Mouse (Mus musculus): ENCODE results near the gene Lysmd4. TPM values are rescaled to one million over a fixed set of nuclear protein-coding genes. Genes with fewer than 3 reads are reported as not detected.

The Lysmd4 gene
- polyA plus RNA-seq, 1 experiment, result 2.6 TPM

DNA sequence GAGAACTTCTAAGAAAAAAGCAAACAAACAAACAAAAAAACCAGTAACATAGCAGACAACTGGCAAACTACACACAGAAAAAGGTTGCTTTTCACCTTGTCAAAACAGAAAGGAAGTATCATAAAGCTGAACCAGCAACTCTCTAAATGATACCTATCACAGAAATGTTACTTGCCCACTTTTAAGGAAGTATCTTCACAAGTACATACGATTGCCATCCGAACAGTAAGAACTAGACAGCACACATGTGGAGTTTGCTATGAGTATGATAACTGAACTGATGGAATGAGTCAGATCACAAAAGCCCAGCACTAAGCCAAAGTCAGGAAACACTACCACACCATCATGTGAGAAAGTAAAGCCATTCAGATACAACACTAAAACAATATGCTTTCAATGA, 85.8 kb downstream of the Lysmd4 start:
- TF ChIP-seq CTCF (IDR thresholded peaks at IDR 0.05; ENCODE audit: control insufficient read depth, insufficient read depth, insufficient read length) (no peak), MYOD1 (IDR thresholded peaks at IDR 0.05; ENCODE audit: control insufficient read depth, insufficient read length, low read depth) (no peak), MYOG (IDR thresholded peaks at IDR 0.05; ENCODE audit: control insufficient read depth, extremely low read depth, insufficient read length) (no peak), FOSL1 (IDR thresholded peaks at IDR 0.05; ENCODE audit: insufficient read depth, low read length, poor library complexity, severe bottlenecking) (no peak), MAX (IDR thresholded peaks at IDR 0.05) (no peak), CEBPB (IDR thresholded peaks at IDR 0.05; ENCODE audit: low read depth) (no peak), USF1 (IDR thresholded peaks at IDR 0.05; ENCODE audit: low read depth) (no peak)
- no peak overlapping the region for H3K4me3 ChIP-seq (ENCODE audit: insufficient read depth, poor library complexity, severe bottlenecking)
- H3K36me3 ChIP-seq (ENCODE audit: control insufficient read depth, insufficient read depth), result peaks cover 10% of the 10 kb centered on the region
- H3ac ChIP-seq (ENCODE audit: control insufficient read depth, insufficient read length, low read depth), result no peak overlapping the region
- no peaks in the 10 kb centered on the region for H3K27me3 ChIP-seq (ENCODE audit: control insufficient read depth, insufficient read depth, insufficient read length)
- H3K79me2 ChIP-seq (ENCODE audit: control insufficient read depth, insufficient read depth), result peaks cover 75% of the 10 kb centered on the region
- H3K79me3 ChIP-seq (ENCODE audit: low read depth), result peaks cover 20% of the 10 kb centered on the region

DNA sequence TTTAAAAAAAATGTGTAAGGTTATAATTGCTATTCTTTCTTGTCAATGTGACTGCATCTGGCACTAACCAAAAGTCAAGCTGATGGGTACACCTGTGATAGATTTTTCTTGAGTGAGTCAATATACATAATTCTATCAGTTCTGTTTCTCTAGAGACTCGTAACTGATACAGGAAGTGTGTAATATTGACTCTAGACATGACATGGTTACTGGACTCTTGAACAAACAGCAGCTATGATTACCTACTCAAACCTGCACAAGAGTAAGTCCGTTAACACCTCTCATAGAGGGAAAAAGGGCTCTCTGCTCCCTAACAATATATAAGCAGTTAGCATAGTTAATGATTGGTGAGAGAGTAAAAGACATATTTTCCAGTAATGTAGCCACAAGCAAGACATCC, 87.8 kb downstream of the Lysmd4 start:
- H3K79me3 ChIP-seq (ENCODE audit: low read depth), result peaks cover 20% of the 10 kb centered on the region
- no peak overlapping the region for H3K4me3 ChIP-seq (ENCODE audit: insufficient read depth, poor library complexity, severe bottlenecking)
- TF ChIP-seq CTCF (IDR thresholded peaks at IDR 0.05; ENCODE audit: control insufficient read depth, insufficient read depth, insufficient read length) (no peak), FOSL1 (IDR thresholded peaks at IDR 0.05; ENCODE audit: insufficient read depth, low read length, poor library complexity, severe bottlenecking) (no peak)
- H3K27me3 ChIP-seq (ENCODE audit: control insufficient read depth, insufficient read depth, insufficient read length), result no peaks in the 10 kb centered on the region
- H3K79me2 ChIP-seq (ENCODE audit: control insufficient read depth, insufficient read depth), result peaks cover 69% of the 10 kb centered on the region
- H3ac ChIP-seq (ENCODE audit: control insufficient read depth, insufficient read length, low read depth), result no peak overlapping the region
- H3K36me3 ChIP-seq (ENCODE audit: control insufficient read depth, insufficient read depth), result peaks cover 11% of the 10 kb centered on the region

DNA sequence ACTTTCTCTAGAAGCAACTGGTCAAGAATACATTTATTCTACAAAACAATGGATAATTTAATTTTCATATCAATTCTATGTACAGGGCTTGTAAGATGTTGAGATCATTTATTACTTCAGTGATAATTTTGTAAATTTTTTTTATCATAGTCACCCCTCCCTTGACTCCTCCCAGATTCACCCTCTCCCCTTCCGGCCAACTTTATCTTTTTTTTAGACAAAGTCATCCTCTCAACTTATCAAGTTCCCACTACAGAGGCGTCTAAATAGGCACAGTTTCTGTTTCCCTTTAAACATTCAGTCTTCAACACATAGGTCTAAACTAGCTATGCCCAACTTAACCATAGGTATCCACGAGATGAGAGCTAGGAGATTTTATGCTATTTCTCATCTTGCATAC, 90.9 kb downstream of the Lysmd4 start:
- Histone ChIP-seq H3K27me3 (ENCODE audit: control insufficient read depth, insufficient read depth, insufficient read length) (no peaks in the 10 kb centered on the region), H3K79me3 (ENCODE audit: low read depth) (peaks cover 13% of the 10 kb centered on the region), H3K4me3 (ENCODE audit: insufficient read depth, poor library complexity, severe bottlenecking) (no peak overlapping the region), H3ac (ENCODE audit: control insufficient read depth, insufficient read length, low read depth) (no peak overlapping the region), H3K36me3 (ENCODE audit: control insufficient read depth, insufficient read depth) (peaks cover 19% of the 10 kb centered on the region), H3K79me2 (ENCODE audit: control insufficient read depth, insufficient read depth) (peaks cover 48% of the 10 kb centered on the region)
- no peak for TF ChIP-seq CTCF (IDR thresholded peaks at IDR 0.05; ENCODE audit: control insufficient read depth, insufficient read depth, insufficient read length)
- no peak for TF ChIP-seq FOSL1 (IDR thresholded peaks at IDR 0.05; ENCODE audit: insufficient read depth, low read length, poor library complexity, severe bottlenecking)
- no peak for TF ChIP-seq MYOG (IDR thresholded peaks at IDR 0.05; ENCODE audit: control insufficient read depth, extremely low read depth, insufficient read length)
- TF ChIP-seq USF1 (IDR thresholded peaks at IDR 0.05; ENCODE audit: low read depth), result no peak
- no peak for TF ChIP-seq MYOD1 (IDR thresholded peaks at IDR 0.05; ENCODE audit: control insufficient read depth, insufficient read length, low read depth)
- TF ChIP-seq MAX (IDR thresholded peaks at IDR 0.05), result no peak
- no peak for TF ChIP-seq CEBPB (IDR thresholded peaks at IDR 0.05; ENCODE audit: low read depth)

DNA sequence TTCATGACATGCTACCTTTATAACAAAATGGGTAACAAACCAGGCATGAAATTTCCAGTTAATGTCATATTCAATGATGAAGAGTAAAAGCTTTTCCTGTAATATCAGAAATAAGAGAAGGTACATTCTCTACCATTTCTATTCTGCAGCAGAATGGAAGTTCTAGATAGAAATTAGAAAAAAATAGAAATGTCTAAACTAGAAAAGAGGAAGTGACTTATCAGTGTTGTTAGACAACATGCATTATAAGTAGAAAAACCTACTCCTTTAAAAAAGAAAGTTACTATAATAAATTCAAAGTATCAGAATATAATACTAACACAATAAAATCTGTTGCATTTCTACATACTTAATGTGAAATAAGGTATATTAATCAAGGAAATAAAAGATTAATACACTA, 96.4 kb downstream of the Lysmd4 start:
- no peaks in the 10 kb centered on the region for H3K27me3 ChIP-seq (ENCODE audit: control insufficient read depth, insufficient read depth, insufficient read length)
- H3K79me3 ChIP-seq (ENCODE audit: low read depth), result peaks cover 34% of the 10 kb centered on the region
- H3ac ChIP-seq (ENCODE audit: control insufficient read depth, insufficient read length, low read depth), result no peak overlapping the region
- peaks cover 11% of the 10 kb centered on the region for H3K36me3 ChIP-seq (ENCODE audit: control insufficient read depth, insufficient read depth)
- H3K4me3 ChIP-seq (ENCODE audit: insufficient read depth, poor library complexity, severe bottlenecking), result no peak overlapping the region
- TF ChIP-seq USF1 (IDR thresholded peaks at IDR 0.05; ENCODE audit: low read depth), result no peak
- TF ChIP-seq MYOG (IDR thresholded peaks at IDR 0.05; ENCODE audit: control insufficient read depth, extremely low read depth, insufficient read length), result no peak
- TF ChIP-seq CTCF (IDR thresholded peaks at IDR 0.05; ENCODE audit: control insufficient read depth, insufficient read depth, insufficient read length), result no peak
- no peak for TF ChIP-seq CEBPB (IDR thresholded peaks at IDR 0.05; ENCODE audit: low read depth)
- TF ChIP-seq MYOD1 (IDR thresholded peaks at IDR 0.05; ENCODE audit: control insufficient read depth, insufficient read length, low read depth), result no peak
- TF ChIP-seq FOSL1 (IDR thresholded peaks at IDR 0.05; ENCODE audit: insufficient read depth, low read length, poor library complexity, severe bottlenecking), result no peak
- no peak for TF ChIP-seq MAX (IDR thresholded peaks at IDR 0.05)
- peaks cover 57% of the 10 kb centered on the region for H3K79me2 ChIP-seq (ENCODE audit: control insufficient read depth, insufficient read depth)

DNA sequence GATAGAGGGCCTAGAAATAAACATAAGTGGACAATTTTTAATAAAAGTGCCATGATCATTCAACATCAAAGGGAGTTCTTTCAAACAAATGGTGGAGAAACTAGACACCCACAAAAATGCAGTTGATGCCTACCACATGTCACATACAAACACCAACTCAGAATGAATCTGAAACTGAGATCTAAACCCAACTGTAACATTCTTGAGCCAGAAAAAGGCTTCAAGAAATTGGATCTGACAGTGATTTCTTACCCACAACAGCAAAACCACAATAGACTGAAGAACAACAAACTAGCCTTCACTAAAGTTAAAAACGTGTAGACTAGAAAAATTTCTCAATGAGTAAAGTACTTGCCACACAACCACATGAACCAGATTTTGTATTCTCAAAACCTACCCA, 98.0 kb downstream of the Lysmd4 start:
- H3ac ChIP-seq (ENCODE audit: control insufficient read depth, insufficient read length, low read depth), result no peak overlapping the region
- peaks cover 38% of the 10 kb centered on the region for H3K79me3 ChIP-seq (ENCODE audit: low read depth)
- TF ChIP-seq CEBPB (IDR thresholded peaks at IDR 0.05; ENCODE audit: low read depth), result no peak
- no peak for TF ChIP-seq FOSL1 (IDR thresholded peaks at IDR 0.05; ENCODE audit: insufficient read depth, low read length, poor library complexity, severe bottlenecking)
- H3K36me3 ChIP-seq (ENCODE audit: control insufficient read depth, insufficient read depth), result peaks cover 8% of the 10 kb centered on the region
- no peak overlapping the region for H3K4me3 ChIP-seq (ENCODE audit: insufficient read depth, poor library complexity, severe bottlenecking)
- peaks cover 69% of the 10 kb centered on the region for H3K79me2 ChIP-seq (ENCODE audit: control insufficient read depth, insufficient read depth)
- H3K27me3 ChIP-seq (ENCODE audit: control insufficient read depth, insufficient read depth, insufficient read length), result no peaks in the 10 kb centered on the region

DNA sequence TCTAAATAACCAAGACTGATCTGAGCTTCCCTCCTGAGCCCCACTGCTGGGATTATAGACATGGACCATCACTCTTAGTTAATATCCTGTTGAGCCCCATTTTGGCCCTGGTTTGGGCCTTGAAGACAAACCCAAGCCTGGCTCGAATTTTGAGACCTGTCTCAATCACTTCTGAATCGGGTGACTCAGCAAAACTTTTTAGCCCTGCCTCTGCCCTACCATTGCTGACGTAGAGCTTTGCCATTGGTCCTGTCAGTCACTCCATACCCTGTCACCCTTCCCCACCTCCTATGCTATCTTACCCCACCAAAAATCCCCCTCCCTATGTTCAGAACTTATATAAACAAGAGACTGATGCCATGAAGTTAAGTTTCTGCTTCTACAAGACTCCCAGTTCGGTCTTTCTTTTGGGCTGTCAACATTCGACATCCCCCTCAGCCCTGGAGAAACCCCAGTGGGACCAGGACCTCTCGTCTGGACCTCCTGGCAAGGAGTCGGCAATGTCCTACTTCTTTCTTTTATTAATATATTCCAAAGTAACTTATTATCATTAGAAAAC, 119.8 kb downstream of the Lysmd4 start:
- Histone ChIP-seq H3K36me3 (ENCODE audit: control insufficient read depth, insufficient read depth) (peaks cover 10% of the 10 kb centered on the region), H3K79me3 (ENCODE audit: low read depth) (peaks cover 59% of the 10 kb centered on the region), H3ac (ENCODE audit: control insufficient read depth, insufficient read length, low read depth) (no peak overlapping the region), H3K4me3 (ENCODE audit: insufficient read depth, poor library complexity, severe bottlenecking) (no peak overlapping the region), H3K79me2 (ENCODE audit: control insufficient read depth, insufficient read depth) (peaks cover 78% of the 10 kb centered on the region), H3K27me3 (ENCODE audit: control insufficient read depth, insufficient read depth, insufficient read length) (no peaks in the 10 kb centered on the region)
- TF ChIP-seq MYOD1 (IDR thresholded peaks at IDR 0.05; ENCODE audit: control insufficient read depth, insufficient read length, low read depth) (no peak), USF1 (IDR thresholded peaks at IDR 0.05; ENCODE audit: low read depth) (no peak), MAX (IDR thresholded peaks at IDR 0.05) (no peak), FOSL1 (IDR thresholded peaks at IDR 0.05; ENCODE audit: insufficient read depth, low read length, poor library complexity, severe bottlenecking) (no peak), CEBPB (IDR thresholded peaks at IDR 0.05; ENCODE audit: low read depth) (no peak), MYOG (IDR thresholded peaks at IDR 0.05; ENCODE audit: control insufficient read depth, extremely low read depth, insufficient read length) (no peak), CTCF (IDR thresholded peaks at IDR 0.05; ENCODE audit: control insufficient read depth, insufficient read depth, insufficient read length) (no peak)

Measured in C2C12 (cell line).